Mouse (Mus musculus) brain, embryonic 18.5 days (tissue): ENCODE measurements at regions not wholly inside any gene's neighbourhood (a gene's known extent, or its start where the extent isn't known, plus 50 kb on each side); places are given as distances from the start of the nearest gene placed in this dataset.

Experiments used
- DNase-seq: peaks from one replicate; pipeline ENCODE4 v3.0.0-alpha.2; 2012; ENCODE audit warnings: low read depth, low spot score

DNA sequence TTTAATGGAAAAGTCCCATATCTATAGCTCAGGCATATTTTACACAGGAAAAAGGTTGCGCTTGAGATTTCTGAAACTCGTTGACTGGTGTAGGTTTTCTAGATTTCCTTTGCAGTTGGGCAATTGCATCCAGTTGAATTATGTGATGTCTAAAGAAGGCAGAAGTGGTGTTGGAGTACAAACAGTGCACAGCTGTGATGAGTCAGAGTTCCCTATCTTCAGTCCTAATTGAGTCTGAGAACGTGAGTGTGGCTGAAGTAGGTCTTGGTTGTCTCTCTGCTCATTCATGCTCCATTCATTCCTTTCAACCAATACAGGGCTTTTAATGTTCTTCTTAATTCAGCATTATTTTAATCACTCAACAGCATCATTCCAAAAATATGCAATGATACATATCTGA, 142.9 kb upstream of the Dpyd start:
- DNase-seq: no peak

DNA sequence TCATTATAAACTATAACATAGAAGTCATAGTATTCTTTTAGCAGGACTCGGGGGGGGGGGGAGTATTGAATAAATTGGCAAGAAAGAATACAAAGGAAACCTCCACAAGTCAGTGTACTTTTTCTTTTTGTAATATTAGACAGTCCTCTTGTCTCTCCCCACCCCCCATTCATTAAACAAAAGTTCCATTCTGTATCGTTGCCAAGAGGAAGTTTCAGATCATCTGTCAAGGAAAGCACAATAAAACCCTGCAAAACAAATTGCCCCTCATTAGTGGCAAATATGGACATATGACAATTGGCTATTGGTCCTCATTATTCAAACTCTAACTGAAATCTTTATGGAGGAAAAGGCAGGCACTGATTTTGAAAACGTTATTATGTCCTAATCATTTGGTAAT, 140.2 kb upstream of the Dpyd start:
- no peak for DNase-seq

DNA sequence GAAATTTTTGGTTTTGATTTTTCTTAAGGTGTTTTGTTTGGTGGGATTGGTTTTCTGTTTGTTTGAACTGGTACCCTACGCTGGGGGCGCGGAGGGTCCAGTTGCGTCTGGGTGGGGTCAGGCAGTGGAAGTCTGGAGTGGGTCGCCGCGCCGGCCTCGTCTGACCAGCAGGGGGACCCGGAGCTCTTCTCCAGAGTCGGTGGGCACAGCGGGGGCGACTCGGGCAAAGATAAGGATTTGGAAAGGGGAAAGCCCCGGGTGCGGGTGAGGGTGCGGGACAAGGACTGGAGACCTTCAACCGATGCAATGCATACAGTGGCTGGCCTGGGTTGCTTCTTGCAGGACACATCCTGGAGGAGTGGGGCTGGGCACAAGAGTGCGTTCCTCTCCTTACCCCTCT, 136.2 kb upstream of the Dpyd start:
- no peak for DNase-seq

DNA sequence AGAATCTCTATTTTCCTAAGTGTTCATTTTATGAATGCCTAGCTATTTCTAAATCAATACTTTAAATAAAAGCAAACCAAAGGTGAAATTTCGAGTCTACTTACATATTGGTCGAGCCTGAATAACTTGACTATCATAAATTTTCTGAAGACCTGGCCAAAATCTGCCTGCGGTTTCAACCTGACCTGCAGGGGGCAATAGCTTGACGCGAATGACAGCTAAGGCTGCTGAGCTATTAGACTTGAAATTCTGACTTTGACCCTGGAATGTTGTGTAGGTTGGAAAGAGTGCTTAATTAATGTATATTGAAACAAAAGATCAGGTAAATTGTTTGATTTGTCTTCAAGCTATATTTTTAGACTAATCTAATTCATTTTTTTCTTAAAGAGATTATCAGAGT, 133.4 kb upstream of the Dpyd start:
- DNase-seq: no peak

DNA sequence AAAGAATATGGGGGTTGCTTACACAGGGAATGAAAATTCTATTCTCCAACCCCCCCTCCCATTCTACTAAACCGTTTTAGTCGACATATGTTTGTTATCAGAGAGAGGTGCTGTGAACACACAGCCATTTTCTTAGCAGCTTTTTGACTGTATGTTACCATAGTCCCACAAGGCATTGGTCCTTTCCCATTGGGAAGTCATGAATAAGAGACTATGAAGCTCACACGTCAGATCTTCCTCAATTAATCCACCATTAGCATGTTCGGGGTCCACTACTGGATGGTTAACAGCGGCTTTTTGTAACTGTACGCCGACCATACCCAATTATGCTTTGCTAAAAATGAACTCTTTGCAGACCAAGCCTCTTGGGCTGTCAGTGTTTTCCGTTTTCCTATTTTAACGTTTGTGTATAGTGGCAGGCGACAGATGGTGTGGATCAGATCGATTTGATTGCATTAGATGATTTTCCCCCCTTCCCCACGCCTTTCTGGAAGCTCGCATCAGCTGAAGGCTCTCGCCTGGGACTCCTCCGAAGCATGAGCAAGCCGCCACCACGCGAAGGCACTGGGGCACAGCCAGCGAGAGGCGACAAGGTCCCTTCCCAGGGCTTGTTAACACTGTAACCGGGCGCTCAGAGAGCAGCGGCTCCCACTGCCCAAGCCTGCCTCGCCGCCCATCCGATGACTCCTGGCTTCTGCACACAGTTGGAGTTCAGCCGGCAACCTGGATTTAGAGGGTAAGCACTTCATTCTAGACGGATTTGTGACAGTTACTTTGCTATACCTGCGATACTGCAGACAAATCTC, 131.9 kb upstream of the Dpyd start:
- DNase-seq: no peak

DNA sequence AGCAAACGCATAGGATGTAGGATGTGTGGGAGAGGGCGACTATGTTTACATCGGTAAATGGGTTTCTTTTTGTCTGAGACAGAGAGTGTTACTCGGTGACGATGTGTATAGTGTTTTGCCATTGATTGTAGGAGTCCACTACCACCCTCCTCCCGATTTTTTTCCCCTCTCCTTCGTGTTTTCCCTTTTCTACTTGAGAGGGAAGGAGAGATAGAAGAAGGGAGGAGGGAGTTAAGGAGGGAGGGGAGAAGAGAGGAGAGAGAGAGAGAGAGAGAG, 131.4 kb upstream of the Dpyd start:
- DNase-seq: no peak

DNA sequence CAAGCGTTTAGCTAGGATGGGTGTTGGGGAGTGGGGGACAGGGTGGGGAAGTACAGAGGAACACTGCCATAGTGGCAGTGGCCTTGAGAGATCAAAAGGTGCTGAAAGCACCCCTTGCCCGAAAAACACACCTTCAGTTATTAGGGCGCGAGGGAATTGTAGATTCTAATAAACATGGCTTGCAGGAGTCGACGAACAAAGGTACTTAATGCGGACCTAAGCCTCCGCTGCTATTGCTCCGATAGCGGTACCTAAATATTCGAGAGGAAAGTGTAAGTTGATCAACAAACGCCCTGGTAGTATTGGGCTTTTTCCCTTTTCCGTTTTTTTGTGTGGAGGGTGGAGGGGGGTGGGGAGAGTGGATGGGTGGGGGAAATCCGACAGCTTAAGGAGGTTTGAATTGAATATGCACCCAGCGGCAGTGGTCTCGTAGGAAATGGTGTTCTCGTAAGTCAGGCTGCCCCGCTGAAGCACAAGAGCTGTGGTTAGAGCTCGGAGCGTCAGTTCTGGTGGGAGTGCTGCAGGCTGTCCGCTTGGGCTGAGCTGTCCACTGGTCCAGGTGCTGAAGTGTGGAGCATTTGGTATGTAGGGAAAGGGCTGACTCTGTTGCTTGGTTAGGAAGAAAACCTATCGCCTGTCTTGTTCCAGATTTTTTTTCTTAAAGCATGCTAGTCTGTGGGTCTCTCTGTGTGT, 130.8 kb upstream of the Dpyd start:
- no peak for DNase-seq

DNA sequence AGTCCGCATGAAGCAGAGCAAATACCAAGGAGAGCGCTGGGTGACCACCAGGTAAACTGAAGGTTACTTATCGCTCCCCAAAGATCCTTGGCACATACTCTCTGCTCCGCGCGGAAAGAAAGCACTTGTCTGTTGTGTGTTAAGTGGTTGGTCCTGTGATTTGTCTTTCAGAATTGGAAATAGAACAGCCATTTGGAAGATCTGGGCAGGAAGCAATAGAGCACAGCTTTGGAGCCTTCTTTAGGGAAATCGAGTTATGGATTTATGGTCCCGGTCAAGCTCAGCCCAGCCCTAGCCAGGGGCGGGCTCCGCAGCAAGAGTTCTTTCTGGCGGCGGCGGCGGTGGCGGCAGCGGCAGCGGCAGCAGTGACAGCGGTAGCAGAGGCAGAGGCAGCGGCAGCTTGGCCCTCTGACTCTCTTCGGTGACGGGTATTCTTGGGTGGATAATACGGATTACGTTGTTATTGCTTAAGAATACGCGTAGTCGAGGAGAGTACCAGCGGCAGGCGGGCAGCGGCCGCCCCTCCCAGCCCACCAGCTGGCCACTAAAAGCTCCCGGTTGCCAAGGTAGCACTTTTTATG, 128.4 kb upstream of the Dpyd start:
- no peak for DNase-seq

DNA sequence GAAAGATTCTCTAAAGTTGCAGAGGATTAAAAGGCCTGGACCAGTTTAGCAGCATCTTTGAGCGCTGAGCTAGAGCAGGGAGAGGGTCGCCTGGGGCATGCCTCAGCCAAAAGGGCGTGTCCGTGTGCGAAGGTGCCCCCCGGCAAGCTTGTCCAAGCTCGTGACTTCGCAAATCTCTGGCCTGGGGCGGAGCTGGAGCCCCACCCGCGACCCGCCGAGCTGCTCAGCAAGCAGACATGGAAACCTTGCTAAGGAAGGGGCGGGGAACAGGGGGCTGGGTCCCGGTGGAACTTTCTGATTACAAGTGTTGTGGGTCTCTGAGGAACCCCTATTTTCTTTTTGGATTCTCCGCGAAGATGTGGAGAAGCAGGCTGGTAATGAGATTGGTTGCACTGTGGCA, 127.6 kb upstream of the Dpyd start:
- no peak for DNase-seq

DNA sequence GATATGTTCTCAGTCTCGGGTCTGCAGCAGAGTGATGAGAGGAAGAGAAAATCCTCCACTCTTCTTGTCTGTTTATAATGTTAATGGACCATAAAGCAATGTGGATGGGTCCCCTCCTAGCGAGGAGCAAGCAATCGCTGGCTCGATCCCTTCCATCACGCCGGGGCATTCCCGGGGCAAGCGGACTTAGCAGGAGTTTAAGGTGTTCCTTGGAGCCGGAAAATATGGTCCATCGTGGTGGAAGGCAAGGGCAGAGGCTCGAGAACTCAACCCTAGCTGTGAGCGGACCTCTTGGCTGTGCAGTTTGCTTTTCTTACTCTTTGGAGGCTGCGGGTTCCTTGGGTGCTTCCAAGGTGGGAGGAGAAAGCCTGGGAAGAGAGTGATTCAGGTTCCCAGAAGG, 127.1 kb upstream of the Dpyd start:
- DNase-seq: no peak

DNA sequence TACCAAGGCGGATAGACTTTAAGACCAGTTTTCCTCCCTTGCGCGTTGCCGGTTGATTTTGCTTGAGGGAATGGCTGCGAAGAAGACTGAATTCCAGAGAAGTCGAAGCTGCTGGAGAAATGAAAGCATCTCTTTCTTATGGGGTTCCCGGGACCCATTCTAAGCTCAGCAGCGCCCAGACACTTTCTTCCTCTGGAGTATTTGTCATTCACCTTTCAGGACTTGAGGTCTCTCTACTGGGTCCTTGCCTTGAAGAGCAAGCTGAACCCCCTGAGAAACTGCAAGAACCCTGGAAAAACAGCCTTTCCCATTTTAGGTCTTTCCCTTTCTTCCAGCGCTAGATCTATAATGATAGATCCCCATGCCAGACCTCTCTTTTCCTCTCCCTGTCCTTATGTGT, 126.7 kb upstream of the Dpyd start:
- no peak for DNase-seq

DNA sequence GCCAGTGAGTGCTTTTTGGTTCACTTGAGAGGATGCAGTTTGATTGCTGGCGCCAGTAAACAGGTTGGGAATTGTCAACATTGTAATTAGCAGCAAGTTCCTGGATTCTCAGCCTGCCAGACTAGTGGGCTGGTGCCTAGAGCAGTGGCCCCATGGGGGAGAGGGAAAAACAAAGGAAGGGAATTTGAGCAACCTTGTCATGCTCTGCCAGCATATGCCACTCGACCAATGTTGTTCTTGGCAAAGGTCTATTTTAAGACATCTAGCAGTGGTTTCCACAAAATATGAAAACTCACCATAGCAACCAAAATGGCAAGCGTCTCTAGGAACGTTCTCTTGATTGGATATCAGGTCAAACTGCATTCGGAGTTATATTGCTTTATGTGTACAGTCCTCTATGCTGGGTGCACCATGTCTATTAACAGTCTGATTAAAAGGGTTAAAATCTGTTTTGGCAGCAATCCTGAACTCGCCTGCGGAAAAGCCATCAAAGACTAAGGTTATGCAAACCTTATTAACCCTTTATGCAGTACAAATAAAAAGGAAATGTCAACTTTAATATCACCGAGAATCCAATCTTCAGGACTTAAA, 118.1 kb upstream of the Dpyd start:
- DNase-seq: no peak

DNA sequence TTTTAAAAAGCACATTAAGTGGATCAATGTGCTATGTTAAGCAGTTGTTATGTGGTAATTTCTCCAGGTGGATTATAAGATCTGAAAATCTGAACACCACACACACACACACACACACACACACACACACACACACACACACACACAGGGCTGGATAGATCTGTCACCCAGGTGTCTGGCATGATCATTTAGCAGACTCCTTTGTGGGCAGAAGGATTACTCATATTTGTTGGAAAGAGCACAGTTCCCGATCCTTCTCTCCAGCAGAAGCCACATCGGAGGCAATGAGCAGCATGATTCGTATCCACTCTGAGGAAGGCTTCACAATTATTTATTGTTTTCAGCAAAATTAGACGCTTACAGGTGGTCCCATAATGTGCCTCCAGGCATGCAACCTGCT, 116.6 kb upstream of the Dpyd start:
- no peak for DNase-seq

DNA sequence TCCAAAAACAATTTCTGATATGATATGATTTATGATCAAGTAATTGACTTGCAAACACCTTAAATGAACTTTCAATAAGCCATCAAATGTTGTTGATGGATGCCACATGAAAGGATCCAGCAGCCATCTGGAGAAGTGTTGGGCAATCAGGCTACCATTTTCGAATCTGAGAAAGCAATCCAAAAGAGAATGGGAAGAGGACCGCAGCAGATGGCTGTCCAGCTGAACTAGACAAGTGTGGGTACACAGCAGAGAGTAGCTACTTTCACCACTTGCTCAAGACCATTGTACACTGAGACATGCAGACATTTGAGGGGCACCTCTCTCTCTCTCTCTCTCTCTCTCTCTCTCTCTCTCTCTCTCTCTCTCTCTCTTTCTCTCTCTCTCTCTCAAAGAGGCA, 102.3 kb upstream of the Dpyd start:
- DNase-seq: no peak

DNA sequence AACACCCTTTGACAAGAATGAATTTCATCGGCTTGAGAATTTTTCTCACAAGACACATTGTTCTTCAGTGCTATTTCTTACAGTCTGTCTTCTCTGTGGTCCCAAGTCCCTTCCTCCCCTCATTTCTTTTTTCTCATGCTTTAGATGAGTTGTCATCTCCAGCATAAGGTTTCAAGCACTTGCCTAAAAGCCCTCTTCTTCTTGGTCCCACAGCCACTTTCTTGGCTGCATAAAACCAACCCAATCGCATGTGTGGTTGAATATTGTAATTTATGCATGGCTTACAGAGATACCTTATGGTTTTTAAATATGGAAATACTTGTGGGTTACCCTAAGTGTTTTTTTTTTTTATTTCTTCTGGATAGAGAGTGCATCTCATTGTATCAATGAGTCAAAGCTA, 96.3 kb upstream of the Dpyd start:
- DNase-seq: peak; percentile 24

DNA sequence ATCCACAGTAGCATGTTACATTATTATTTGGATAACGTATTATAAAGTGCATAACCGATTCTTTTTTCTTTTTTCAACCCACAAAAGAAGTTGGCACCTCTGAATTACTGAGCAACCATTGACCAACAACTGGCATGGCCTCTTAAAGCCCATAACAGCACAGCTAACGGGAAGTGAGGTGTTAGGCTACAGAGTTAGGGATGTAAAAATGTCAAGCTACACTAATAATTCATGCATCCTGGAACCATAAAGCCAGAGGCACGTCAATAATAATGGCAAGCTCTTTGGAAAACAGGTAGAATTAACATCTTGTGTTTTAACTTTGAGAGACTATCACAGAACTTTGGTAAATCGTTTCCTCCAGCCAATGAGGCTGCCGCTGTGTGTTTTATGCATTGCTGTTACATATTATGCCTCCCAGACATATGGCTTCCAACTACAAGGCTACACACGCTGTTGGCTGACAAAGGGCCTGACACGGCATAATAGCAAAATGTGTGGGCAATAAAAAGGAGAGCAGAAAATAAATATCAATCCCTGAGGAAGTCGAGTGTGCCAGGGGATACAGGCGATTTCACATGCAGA, 89.6 kb upstream of the Dpyd start:
- DNase-seq: no peak

DNA sequence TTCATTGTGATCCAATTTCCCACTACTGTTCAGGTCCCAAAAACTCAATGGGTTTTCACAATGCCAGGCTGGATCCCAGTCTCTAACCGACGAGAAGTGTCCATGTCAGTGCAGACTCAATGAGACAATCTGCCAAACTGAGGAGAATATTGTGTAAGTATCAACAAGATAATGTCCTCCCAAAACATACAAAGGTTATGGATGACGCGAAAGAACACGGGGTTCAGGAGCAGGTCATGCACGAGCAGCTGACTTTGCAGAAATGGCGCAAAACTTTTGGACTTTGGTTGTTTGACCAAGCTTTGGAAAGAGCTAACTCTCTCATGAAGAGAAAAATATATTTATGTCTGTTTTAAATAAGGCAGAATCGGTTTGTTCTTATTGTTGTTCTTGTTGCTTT, 83.9 kb upstream of the Dpyd start:
- DNase-seq: no peak

DNA sequence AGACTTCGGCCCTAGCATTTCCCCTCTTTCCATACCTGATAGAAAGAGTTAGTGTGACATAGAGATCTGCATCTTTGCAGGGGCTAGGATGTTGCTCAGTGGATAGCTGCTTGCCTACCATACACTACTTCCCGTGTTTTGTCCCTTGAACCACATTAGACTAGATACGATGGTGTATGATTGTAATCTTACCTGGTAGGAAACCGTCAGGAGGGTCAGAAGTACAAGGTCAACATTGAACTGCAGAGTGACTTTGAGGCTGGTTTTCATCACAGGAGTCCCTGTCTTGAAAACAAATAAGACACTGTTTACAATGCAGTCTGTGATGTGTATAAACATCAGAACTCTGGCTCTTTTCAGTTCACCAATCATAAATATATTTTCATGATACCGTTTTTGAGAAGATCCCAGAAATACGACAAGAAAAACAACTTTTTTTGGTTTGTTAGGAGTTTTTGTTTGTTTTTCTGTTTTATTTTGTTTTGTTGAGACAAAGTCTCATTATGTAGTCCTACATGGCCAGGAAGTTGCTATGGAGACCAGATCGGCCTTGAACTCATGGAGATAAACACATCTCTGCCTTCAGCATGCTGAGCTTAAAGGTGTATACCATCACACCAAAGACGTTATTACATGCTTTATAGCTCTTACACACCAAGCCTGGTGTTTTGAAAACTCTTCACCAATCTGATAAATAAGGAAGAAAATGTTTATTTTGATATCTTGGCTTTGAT, 81.2 kb upstream of the Dpyd start:
- DNase-seq: no peak

DNA sequence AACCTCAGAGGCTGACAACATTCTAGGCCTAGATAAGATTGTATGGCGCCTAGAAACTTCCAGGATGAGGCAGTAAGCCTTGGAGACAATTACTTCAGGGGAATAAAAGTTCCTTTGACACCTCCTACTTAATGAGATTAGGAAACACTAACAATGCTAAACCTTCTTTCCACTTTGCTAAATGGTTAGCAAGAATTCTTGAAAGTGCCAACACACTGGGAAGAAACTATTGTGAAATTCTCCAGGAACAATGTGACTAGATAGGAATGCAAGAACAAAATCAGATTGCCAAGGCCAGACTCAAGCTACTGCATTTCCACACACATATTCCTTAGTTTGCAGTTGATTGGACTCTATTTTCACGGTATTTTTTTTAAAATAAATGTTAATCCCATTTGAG, 76.0 kb upstream of the Dpyd start:
- DNase-seq: no peak

DNA sequence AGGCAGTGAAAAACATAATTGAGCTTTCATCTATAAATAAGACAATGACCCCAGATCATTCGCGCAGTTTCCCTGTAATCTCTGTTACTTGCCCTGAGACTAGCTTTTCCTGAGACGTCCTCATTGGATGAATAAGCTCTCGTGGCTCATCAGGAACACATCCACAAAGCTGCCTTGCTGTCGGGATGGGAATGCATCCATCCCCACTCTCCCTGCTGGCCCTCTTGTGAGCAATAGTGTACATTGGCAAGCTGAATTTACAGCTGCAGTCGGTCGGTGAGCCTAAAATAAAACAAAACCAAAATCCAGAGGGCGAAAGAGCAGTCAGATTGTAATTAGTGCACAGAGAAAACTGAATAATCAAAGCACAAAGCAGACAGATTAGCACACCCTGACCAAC, 74.5 kb upstream of the Dpyd start:
- no peak for DNase-seq

DNA sequence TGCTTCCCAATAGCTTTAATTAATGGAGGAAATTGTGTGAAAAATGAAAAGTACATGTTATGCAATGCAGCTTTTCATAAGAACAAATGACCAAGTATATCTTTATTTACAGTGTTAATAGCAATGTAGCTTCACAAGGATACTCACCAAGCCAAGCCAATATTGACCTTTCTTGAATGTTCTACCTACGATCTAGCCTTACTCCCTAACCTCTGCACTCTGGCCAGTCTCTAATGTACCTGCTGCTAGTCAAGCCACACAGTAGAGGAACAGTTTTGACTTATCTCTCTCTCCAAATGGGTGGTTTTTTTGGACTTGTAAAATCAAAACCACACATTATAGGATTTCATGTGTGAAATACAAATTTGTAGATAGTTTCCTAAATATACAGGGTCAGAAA, 70.8 kb upstream of the Dpyd start:
- DNase-seq: no peak

DNA sequence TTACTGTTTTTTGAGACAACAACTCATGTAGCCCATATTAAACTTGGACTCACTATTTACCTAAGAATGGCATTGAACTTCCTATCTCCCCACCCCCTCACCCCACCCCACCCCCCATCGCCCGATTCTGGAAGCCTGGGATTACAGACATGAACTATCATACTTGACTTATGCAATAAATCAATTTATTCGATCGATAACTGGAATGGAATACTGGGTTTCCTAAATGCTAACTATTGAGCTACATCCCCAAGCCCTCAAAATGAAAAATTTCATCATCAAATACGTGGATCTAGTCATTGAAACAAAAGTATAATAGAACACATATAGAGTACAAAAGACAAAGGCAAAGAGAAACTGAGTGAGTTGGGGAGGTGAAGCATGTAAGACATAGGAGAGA, 70.1 kb upstream of the Dpyd start:
- DNase-seq: no peak
